Mouse (Mus musculus): ENCODE measurements around the gene Jakmip3. TPM values are rescaled to one million over a fixed set of nuclear protein-coding genes. Genes with fewer than 3 reads are reported as not detected.

Gene Jakmip3
- polyA plus RNA-seq, 1 experiment, result not detected

- H3K36me3 ChIP-seq (ENCODE audit: control insufficient read depth), result no peaks in the 10 kb centered on the region
- no peaks in the 10 kb centered on the region for H3K4me1 ChIP-seq (ENCODE audit: control insufficient read depth)
- TF ChIP-seq GATA1 (IDR thresholded peaks at IDR 0.05; ENCODE audit: low read length) (no peak), TAL1 (IDR thresholded peaks at IDR 0.05; ENCODE audit: low read length) (no peak)
- H3K9me3 ChIP-seq (ENCODE audit: control insufficient read depth, low read length), result peaks cover 9% of the 10 kb centered on the region
- H3K4me3 ChIP-seq (replicated peaks), result no peak overlapping the region
- H3K27me3 ChIP-seq (ENCODE audit: control insufficient read depth), result peaks cover 49% of the 10 kb centered on the region
Observed at GRCm38 (mm10) chr7:138938991-138939390, 1.5 kb upstream of the Jakmip3 start.

GRCm38 (mm10) chr7:138940256-138940611 lies 296 bp upstream of the Jakmip3 start:
- H3K4me3 ChIP-seq (replicated peaks), result no peak overlapping the region
- no peaks in the 10 kb centered on the region for H3K4me1 ChIP-seq (ENCODE audit: control insufficient read depth)
- TF ChIP-seq TAL1 (IDR thresholded peaks at IDR 0.05; ENCODE audit: low read length) (no peak), GATA1 (IDR thresholded peaks at IDR 0.05; ENCODE audit: low read length) (no peak)
- peaks cover 4% of the 10 kb centered on the region for H3K9me3 ChIP-seq (ENCODE audit: control insufficient read depth, low read length)
- peaks cover 52% of the 10 kb centered on the region for H3K27me3 ChIP-seq (ENCODE audit: control insufficient read depth)
- no peaks in the 10 kb centered on the region for H3K36me3 ChIP-seq (ENCODE audit: control insufficient read depth)

DNA sequence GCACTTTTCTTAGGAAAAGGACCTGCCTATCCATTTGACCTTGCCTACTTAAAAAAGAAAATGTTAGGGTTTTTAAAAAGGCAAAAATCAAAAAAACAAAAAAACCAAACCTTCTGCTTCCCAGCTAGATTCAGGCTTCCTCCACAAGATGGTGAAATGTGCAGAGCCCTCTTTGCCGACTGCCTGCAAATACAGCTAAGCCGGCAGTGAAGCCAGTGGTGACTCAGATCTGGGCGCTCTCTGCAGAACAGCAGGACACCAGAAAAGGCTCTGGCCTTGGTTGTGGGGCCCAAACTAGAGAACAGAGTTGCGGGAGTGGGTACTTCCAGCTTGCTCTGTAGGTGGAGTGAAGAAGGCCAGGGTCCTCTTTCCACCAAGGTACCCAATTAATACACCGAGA lies 1.0 kb downstream of the Jakmip3 start:
- Histone ChIP-seq H3K4me3 (replicated peaks) (no peak overlapping the region), H3K27me3 (ENCODE audit: control insufficient read depth) (peaks cover 54% of the 10 kb centered on the region), H3K9me3 (ENCODE audit: control insufficient read depth, low read length) (no peaks in the 10 kb centered on the region), H3K4me1 (ENCODE audit: control insufficient read depth) (no peaks in the 10 kb centered on the region), H3K36me3 (ENCODE audit: control insufficient read depth) (no peaks in the 10 kb centered on the region)
- TF ChIP-seq TAL1 (IDR thresholded peaks at IDR 0.05; ENCODE audit: low read length) (no peak), GATA1 (IDR thresholded peaks at IDR 0.05; ENCODE audit: low read length) (no peak)

GRCm38 (mm10) chr7:138942301-138942700 lies 1.8 kb downstream of the Jakmip3 start:
- no peaks in the 10 kb centered on the region for H3K9me3 ChIP-seq (ENCODE audit: control insufficient read depth, low read length)
- H3K27me3 ChIP-seq (ENCODE audit: control insufficient read depth), result peaks cover 54% of the 10 kb centered on the region
- H3K36me3 ChIP-seq (ENCODE audit: control insufficient read depth), result no peaks in the 10 kb centered on the region
- no peak overlapping the region for H3K4me3 ChIP-seq (replicated peaks)
- H3K4me1 ChIP-seq (ENCODE audit: control insufficient read depth), result no peaks in the 10 kb centered on the region
- TF ChIP-seq TAL1 (IDR thresholded peaks at IDR 0.05; ENCODE audit: low read length) (no peak), GATA1 (IDR thresholded peaks at IDR 0.05; ENCODE audit: low read length) (no peak)

GRCm38 (mm10) chr7:138945668-138946067 lies 5.1 kb downstream of the Jakmip3 start:
- H3K27me3 ChIP-seq (ENCODE audit: control insufficient read depth), result peaks cover 33% of the 10 kb centered on the region
- TF ChIP-seq GATA1 (IDR thresholded peaks at IDR 0.05; ENCODE audit: low read length) (no peak), TAL1 (IDR thresholded peaks at IDR 0.05; ENCODE audit: low read length) (no peak)
- no peaks in the 10 kb centered on the region for H3K4me1 ChIP-seq (ENCODE audit: control insufficient read depth)
- H3K4me3 ChIP-seq (replicated peaks), result no peak overlapping the region
- no peaks in the 10 kb centered on the region for H3K9me3 ChIP-seq (ENCODE audit: control insufficient read depth, low read length)
- no peaks in the 10 kb centered on the region for H3K36me3 ChIP-seq (ENCODE audit: control insufficient read depth)

GRCm38 (mm10) chr7:138947741-138948140 lies 7.2 kb downstream of the Jakmip3 start:
- no peak overlapping the region for H3K4me3 ChIP-seq (replicated peaks)
- H3K36me3 ChIP-seq (ENCODE audit: control insufficient read depth), result no peaks in the 10 kb centered on the region
- H3K27me3 ChIP-seq (ENCODE audit: control insufficient read depth), result peaks cover 13% of the 10 kb centered on the region
- TF ChIP-seq TAL1 (IDR thresholded peaks at IDR 0.05; ENCODE audit: low read length) (no peak), GATA1 (IDR thresholded peaks at IDR 0.05; ENCODE audit: low read length) (no peak)
- H3K9me3 ChIP-seq (ENCODE audit: control insufficient read depth, low read length), result no peaks in the 10 kb centered on the region
- H3K4me1 ChIP-seq (ENCODE audit: control insufficient read depth), result no peaks in the 10 kb centered on the region

GRCm38 (mm10) chr7:138948309-138948708 lies 7.8 kb downstream of the Jakmip3 start:
- TF ChIP-seq GATA1 (IDR thresholded peaks at IDR 0.05; ENCODE audit: low read length), result no peak
- TF ChIP-seq TAL1 (IDR thresholded peaks at IDR 0.05; ENCODE audit: low read length), result no peak
- Histone ChIP-seq H3K27me3 (ENCODE audit: control insufficient read depth) (peaks cover 8% of the 10 kb centered on the region), H3K9me3 (ENCODE audit: control insufficient read depth, low read length) (no peaks in the 10 kb centered on the region), H3K4me1 (ENCODE audit: control insufficient read depth) (no peaks in the 10 kb centered on the region), H3K36me3 (ENCODE audit: control insufficient read depth) (no peaks in the 10 kb centered on the region), H3K4me3 (replicated peaks) (no peak overlapping the region)

DNA sequence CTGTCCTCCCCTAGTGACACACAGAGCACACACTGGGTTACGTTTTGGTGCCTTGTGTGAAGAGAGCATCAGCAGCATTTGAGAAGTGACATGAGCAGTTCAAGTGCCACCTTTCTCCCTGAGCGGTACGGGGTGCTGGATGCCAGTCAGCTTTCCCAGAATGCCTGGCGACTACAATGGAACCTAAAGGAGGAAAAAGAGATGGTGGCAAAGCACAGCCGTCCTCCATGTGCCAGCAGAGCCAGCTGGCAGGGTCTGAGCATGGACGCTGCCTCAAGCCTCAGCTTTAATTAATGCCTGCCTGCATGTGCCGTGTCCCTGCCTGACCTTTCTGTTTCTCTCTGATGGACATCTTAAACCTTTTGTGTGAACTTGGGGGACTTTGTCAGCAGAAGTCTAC lies 15.3 kb downstream of the Jakmip3 start:
- no peaks in the 10 kb centered on the region for H3K27me3 ChIP-seq (ENCODE audit: control insufficient read depth)
- no peaks in the 10 kb centered on the region for H3K9me3 ChIP-seq (ENCODE audit: control insufficient read depth, low read length)
- H3K36me3 ChIP-seq (ENCODE audit: control insufficient read depth), result no peaks in the 10 kb centered on the region
- H3K4me3 ChIP-seq (replicated peaks), result no peak overlapping the region
- no peak for TF ChIP-seq GATA1 (IDR thresholded peaks at IDR 0.05; ENCODE audit: low read length)
- no peak for TF ChIP-seq TAL1 (IDR thresholded peaks at IDR 0.05; ENCODE audit: low read length)
- H3K4me1 ChIP-seq (ENCODE audit: control insufficient read depth), result no peaks in the 10 kb centered on the region

GRCm38 (mm10) chr7:138957106-138957505 lies 16.6 kb downstream of the Jakmip3 start:
- H3K4me1 ChIP-seq (ENCODE audit: control insufficient read depth), result no peaks in the 10 kb centered on the region

DNA sequence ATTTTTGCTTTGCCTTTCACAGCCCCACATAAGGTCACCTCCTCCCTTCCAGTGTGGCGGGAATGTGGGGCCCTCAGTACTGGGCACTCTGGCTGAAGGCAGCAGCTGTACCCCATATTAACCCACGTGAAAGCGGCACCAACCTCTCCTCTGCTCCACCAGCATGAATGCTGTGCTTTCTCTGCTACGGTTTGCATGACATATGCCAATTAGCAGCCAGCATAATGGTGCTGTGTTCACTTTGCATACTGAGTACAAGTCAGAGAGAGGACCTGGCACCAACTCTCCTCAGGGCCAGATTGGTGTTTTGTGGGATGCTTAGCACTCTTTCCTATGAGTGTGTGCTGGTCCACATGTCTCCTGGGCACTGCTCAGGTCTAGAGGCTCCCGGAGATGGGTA lies 19.2 kb downstream of the Jakmip3 start:
- Histone ChIP-seq H3K36me3 (ENCODE audit: control insufficient read depth) (no peaks in the 10 kb centered on the region), H3K4me3 (replicated peaks) (no peak overlapping the region), H3K27me3 (ENCODE audit: control insufficient read depth) (no peaks in the 10 kb centered on the region), H3K4me1 (ENCODE audit: control insufficient read depth) (no peaks in the 10 kb centered on the region), H3K9me3 (ENCODE audit: control insufficient read depth, low read length) (no peaks in the 10 kb centered on the region)
- no peak for TF ChIP-seq TAL1 (IDR thresholded peaks at IDR 0.05; ENCODE audit: low read length)
- TF ChIP-seq GATA1 (IDR thresholded peaks at IDR 0.05; ENCODE audit: low read length), result no peak

More at GRCm38 (mm10) chr7:138957106-138957505, 16.6 kb downstream of the Jakmip3 start:
- TF ChIP-seq GATA1 (IDR thresholded peaks at IDR 0.05; ENCODE audit: low read length) (no peak), TAL1 (IDR thresholded peaks at IDR 0.05; ENCODE audit: low read length) (no peak)
- H3K4me3 ChIP-seq (replicated peaks), result no peak overlapping the region
- no peaks in the 10 kb centered on the region for H3K36me3 ChIP-seq (ENCODE audit: control insufficient read depth)
- no peaks in the 10 kb centered on the region for H3K9me3 ChIP-seq (ENCODE audit: control insufficient read depth, low read length)
- H3K27me3 ChIP-seq (ENCODE audit: control insufficient read depth), result no peaks in the 10 kb centered on the region
